Mouse (Mus musculus): ENCODE measurements around the gene Ndufaf8. TPM values are rescaled to one million over a fixed set of nuclear protein-coding genes. Genes with fewer than 3 reads are reported as not detected.
A peak's percentile ranks its signal among the peaks of the same experiment; 100 is the strongest.

The Ndufaf8 gene
- polyA plus RNA-seq, 1 experiment from 2014 or later = 64.7 TPM

DNA sequence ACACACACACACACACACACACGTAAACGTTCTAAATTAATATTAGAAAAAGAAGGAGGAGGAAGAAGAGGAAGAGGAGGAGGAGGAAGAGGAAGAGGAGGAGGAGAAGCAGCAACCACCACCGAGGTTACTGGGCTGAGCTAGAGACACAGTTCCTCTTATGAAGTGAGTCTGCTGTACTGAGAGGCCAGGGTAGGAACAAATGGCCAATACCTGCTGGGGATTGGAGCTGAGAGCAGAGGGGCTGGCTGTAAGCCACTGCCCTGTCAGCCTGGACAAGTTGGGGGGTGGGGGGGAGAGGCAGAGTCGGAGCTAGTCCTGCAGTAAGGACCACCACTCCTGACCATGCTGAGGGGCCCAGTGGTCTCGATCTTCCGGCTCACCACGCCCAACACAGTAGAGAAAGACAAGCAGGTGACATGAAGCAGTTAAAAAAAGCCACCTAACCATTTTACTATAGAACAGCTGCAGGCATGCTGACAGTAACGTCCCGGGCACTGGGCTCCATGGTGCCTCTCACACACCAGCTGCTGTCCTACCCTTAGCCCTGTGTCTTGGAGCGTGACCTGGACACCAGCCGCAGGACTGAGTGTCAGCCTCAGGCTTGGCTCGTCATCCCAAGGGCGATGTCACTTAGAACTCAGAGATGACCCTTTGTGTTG is 34.6 kb upstream of the Ndufaf8 start:
- Histone ChIP-seq H3K36me3 (ENCODE audit: control insufficient read depth, insufficient read depth, low read length) (peaks cover 8% of the 10 kb centered on the region), H3K4me2 (ENCODE audit: low read depth, low read length) (no peak overlapping the region), H3K9me3 (ENCODE audit: control insufficient read depth, low read length) (no peaks in the 10 kb centered on the region), H3K4me1 (replicated peaks; ENCODE audit: control insufficient read depth, insufficient read depth, low read length) (no peaks in the 10 kb centered on the region), H3K27me3 (ENCODE audit: control insufficient read depth, insufficient read depth, low read depth, low read length) (no peaks in the 10 kb centered on the region), H3K9ac (ENCODE audit: low read length) (no peak overlapping the region), H3K27ac (ENCODE audit: low read length) (no peak overlapping the region), H3K4me3 (ENCODE audit: low read length) (no peak overlapping the region)
- WGBS = 85% methylated on average over 13 of the region's 13 CpGs
- ATAC-seq (ENCODE audit: low read depth) = no peak

- ATAC-seq (ENCODE audit: low read depth) = no peak
- Histone ChIP-seq H3K27me3 (ENCODE audit: control insufficient read depth, insufficient read depth, low read depth, low read length) (no peaks in the 10 kb centered on the region), H3K4me2 (ENCODE audit: low read depth, low read length) (no peak overlapping the region), H3K27ac (ENCODE audit: low read length) (no peak overlapping the region), H3K9me3 (ENCODE audit: control insufficient read depth, low read length) (no peaks in the 10 kb centered on the region), H3K4me3 (ENCODE audit: low read length) (no peak overlapping the region), H3K4me1 (replicated peaks; ENCODE audit: control insufficient read depth, insufficient read depth, low read length) (no peaks in the 10 kb centered on the region), H3K36me3 (ENCODE audit: control insufficient read depth, insufficient read depth, low read length) (peaks cover 8% of the 10 kb centered on the region), H3K9ac (ENCODE audit: low read length) (no peak overlapping the region)
- WGBS = 90% methylated on average over 11 of the region's 11 CpGs
Observed at GRCm38 (mm10) chr11:120064668-120065040, 34.1 kb upstream of the Ndufaf8 start.

GRCm38 (mm10) chr11:120065291-120065690 is 33.4 kb upstream of the Ndufaf8 start:
- peak; percentile 57; the same call in 1 of the 2 replicates for ATAC-seq (ENCODE audit: low read depth)
- Histone ChIP-seq H3K27me3 (ENCODE audit: control insufficient read depth, insufficient read depth, low read depth, low read length) (no peaks in the 10 kb centered on the region), H3K27ac (ENCODE audit: low read length) (no peak overlapping the region), H3K36me3 (ENCODE audit: control insufficient read depth, insufficient read depth, low read length) (peaks cover 14% of the 10 kb centered on the region), H3K4me2 (ENCODE audit: low read depth, low read length) (no peak overlapping the region), H3K4me3 (ENCODE audit: low read length) (no peak overlapping the region), H3K9ac (ENCODE audit: low read length) (no peak overlapping the region), H3K9me3 (ENCODE audit: control insufficient read depth, low read length) (no peaks in the 10 kb centered on the region), H3K4me1 (replicated peaks; ENCODE audit: control insufficient read depth, insufficient read depth, low read length) (no peaks in the 10 kb centered on the region)
- WGBS = 26% methylated on average over 10 of the region's 10 CpGs

GRCm38 (mm10) chr11:120067834-120068233 is 30.9 kb upstream of the Ndufaf8 start:
- H3K9me3 ChIP-seq (ENCODE audit: control insufficient read depth, low read length) = no peaks in the 10 kb centered on the region
- ATAC-seq (ENCODE audit: low read depth) = no peak
- 58% methylated on average over 17 of the region's 17 CpGs for WGBS
- no peak overlapping the region for H3K4me2 ChIP-seq (ENCODE audit: low read depth, low read length)
- no peaks in the 10 kb centered on the region for H3K4me1 ChIP-seq (replicated peaks; ENCODE audit: control insufficient read depth, insufficient read depth, low read length)
- H3K27ac ChIP-seq (ENCODE audit: low read length) = no peak overlapping the region
- H3K4me3 ChIP-seq (ENCODE audit: low read length) = no peak overlapping the region
- H3K27me3 ChIP-seq (ENCODE audit: control insufficient read depth, insufficient read depth, low read depth, low read length) = no peaks in the 10 kb centered on the region
- H3K9ac ChIP-seq (ENCODE audit: low read length) = no peak overlapping the region
- peaks cover 28% of the 10 kb centered on the region for H3K36me3 ChIP-seq (ENCODE audit: control insufficient read depth, insufficient read depth, low read length)

DNA sequence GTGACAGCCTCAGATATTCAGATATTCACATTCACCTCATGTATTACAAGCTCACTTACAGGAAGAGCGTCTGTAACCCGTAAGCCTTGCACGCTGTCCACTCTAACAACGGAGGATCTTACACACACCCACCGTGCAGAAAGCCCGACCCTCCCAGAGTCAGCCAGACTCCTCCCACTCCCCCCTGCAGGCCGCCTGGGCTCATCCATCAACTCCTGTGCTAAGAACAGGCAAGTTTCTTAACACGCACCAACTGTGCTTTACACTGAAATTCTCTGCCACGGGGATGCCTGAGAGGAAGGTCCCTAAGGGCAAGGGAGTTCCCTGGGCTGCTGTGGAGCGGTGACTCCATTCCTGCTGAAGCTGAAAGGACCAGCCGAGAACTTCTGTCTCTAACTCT is 29.5 kb upstream of the Ndufaf8 start:
- 34% methylated on average over 11 of the region's 11 CpGs for WGBS
- no peak overlapping the region for H3K9ac ChIP-seq (ENCODE audit: low read length)
- H3K36me3 ChIP-seq (ENCODE audit: control insufficient read depth, insufficient read depth, low read length) = peaks cover 28% of the 10 kb centered on the region
- no peaks in the 10 kb centered on the region for H3K9me3 ChIP-seq (ENCODE audit: control insufficient read depth, low read length)
- H3K4me3 ChIP-seq (ENCODE audit: low read length) = no peak overlapping the region
- H3K4me1 ChIP-seq (replicated peaks; ENCODE audit: control insufficient read depth, insufficient read depth, low read length) = no peaks in the 10 kb centered on the region
- H3K27me3 ChIP-seq (ENCODE audit: control insufficient read depth, insufficient read depth, low read depth, low read length) = no peaks in the 10 kb centered on the region
- no peak overlapping the region for H3K27ac ChIP-seq (ENCODE audit: low read length)
- no peak for ATAC-seq (ENCODE audit: low read depth)
- no peak overlapping the region for H3K4me2 ChIP-seq (ENCODE audit: low read depth, low read length)

DNA sequence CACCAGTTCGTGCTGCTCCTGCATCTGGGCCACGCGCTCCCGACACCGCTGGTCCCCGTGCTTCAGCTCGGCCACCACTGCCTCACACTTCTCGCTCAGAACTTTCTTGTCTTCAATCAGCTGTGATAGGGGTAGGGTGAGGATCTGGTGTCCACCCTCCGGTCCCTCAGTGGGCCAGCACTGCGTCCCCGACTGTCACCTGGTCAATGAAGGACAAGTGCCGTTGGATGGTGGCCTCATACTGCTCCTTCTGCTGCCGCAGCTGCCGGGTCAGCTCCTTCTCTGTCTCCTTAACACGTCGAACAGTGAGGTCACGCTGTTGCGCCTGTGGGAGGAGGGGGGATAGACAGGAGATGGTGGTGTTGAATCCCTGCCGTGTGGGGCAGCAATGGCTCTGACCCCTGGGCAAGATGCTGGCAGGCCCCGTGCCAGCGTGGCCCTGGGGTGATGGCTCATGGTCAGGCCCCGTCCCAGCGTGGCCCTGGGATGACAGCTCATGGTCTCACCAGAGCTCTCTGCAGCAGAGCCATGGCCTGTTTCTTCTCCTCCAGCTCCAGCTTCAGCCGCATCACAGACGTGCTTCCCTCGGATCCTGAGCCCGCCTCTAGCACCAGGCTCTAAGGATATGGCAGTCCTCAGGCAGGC is 28.3 kb upstream of the Ndufaf8 start:
- Histone ChIP-seq H3K4me2 (ENCODE audit: low read depth, low read length) (no peak overlapping the region), H3K36me3 (ENCODE audit: control insufficient read depth, insufficient read depth, low read length) (peaks cover 24% of the 10 kb centered on the region), H3K9ac (ENCODE audit: low read length) (no peak overlapping the region), H3K4me3 (ENCODE audit: low read length) (no peak overlapping the region), H3K4me1 (replicated peaks; ENCODE audit: control insufficient read depth, insufficient read depth, low read length) (no peaks in the 10 kb centered on the region), H3K27ac (ENCODE audit: low read length) (no peak overlapping the region), H3K27me3 (ENCODE audit: control insufficient read depth, insufficient read depth, low read depth, low read length) (no peaks in the 10 kb centered on the region), H3K9me3 (ENCODE audit: control insufficient read depth, low read length) (no peaks in the 10 kb centered on the region)
- 83% methylated on average over 27 of the region's 27 CpGs for WGBS
- no peak for ATAC-seq (ENCODE audit: low read depth)

DNA sequence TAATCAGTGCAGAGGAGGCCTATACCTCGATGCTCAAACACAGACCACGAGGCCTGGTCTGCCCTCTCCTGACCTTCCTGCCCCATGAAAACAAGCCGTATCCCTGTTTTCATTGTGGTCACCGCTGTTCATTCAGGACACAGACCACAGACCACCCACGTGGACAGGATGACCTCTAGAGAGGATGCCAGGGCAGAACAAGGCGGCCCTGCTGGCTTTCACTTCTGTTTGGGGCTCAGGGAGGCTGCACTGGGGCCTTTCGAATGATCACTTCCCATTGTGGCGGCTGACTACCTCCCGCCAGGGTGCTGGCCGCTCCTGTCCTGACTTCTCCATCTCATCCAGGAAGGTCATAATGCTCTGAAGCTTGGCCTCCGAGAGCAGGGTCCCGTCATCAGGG is 27.7 kb upstream of the Ndufaf8 start:
- Histone ChIP-seq H3K9ac (ENCODE audit: low read length) (no peak overlapping the region), H3K9me3 (ENCODE audit: control insufficient read depth, low read length) (no peaks in the 10 kb centered on the region), H3K27me3 (ENCODE audit: control insufficient read depth, insufficient read depth, low read depth, low read length) (no peaks in the 10 kb centered on the region), H3K4me3 (ENCODE audit: low read length) (no peak overlapping the region), H3K4me1 (replicated peaks; ENCODE audit: control insufficient read depth, insufficient read depth, low read length) (no peaks in the 10 kb centered on the region), H3K36me3 (ENCODE audit: control insufficient read depth, insufficient read depth, low read length) (peaks cover 24% of the 10 kb centered on the region), H3K4me2 (ENCODE audit: low read depth, low read length) (no peak overlapping the region), H3K27ac (ENCODE audit: low read length) (no peak overlapping the region)
- no peak for ATAC-seq (ENCODE audit: low read depth)
- WGBS = 61% methylated on average over 12 of the region's 12 CpGs

DNA sequence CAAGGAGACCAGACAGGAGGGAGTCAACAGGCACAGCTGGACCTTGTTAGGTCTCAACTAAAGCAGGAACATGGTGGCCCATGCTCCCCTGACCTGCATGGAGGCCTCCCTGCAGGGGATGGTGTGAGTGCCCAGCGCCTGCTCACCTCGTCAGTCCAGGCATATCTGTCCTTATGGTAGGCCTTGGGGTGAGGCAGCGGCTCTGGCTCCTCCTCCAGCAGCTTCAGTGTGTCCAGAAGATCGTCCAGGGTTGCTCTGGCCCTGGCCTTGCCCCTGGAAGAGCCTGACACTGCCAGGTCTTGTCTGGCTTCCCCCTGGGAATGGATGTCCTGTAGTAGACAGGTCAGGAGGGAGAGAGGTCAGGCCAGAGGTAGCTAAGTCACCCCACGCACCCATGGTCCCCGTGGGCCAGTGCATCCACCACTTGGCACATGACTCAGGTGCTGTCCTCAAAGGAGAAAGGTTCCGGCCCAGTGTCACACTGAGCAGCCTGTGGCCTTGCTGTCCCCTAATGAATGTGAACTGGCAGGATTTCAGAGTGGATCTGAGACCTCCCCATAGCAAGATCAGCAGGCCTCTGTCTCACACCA is 26.9 kb upstream of the Ndufaf8 start:
- Histone ChIP-seq H3K36me3 (ENCODE audit: control insufficient read depth, insufficient read depth, low read length) (peaks cover 28% of the 10 kb centered on the region), H3K9ac (ENCODE audit: low read length) (no peak overlapping the region), H3K27me3 (ENCODE audit: control insufficient read depth, insufficient read depth, low read depth, low read length) (no peaks in the 10 kb centered on the region), H3K4me1 (replicated peaks; ENCODE audit: control insufficient read depth, insufficient read depth, low read length) (no peaks in the 10 kb centered on the region), H3K27ac (ENCODE audit: low read length) (no peak overlapping the region), H3K9me3 (ENCODE audit: control insufficient read depth, low read length) (no peaks in the 10 kb centered on the region), H3K4me2 (ENCODE audit: low read depth, low read length) (no peak overlapping the region), H3K4me3 (ENCODE audit: low read length) (no peak overlapping the region)
- WGBS = 73% methylated on average over 7 of the region's 7 CpGs
- ATAC-seq (ENCODE audit: low read depth) = no peak

DNA sequence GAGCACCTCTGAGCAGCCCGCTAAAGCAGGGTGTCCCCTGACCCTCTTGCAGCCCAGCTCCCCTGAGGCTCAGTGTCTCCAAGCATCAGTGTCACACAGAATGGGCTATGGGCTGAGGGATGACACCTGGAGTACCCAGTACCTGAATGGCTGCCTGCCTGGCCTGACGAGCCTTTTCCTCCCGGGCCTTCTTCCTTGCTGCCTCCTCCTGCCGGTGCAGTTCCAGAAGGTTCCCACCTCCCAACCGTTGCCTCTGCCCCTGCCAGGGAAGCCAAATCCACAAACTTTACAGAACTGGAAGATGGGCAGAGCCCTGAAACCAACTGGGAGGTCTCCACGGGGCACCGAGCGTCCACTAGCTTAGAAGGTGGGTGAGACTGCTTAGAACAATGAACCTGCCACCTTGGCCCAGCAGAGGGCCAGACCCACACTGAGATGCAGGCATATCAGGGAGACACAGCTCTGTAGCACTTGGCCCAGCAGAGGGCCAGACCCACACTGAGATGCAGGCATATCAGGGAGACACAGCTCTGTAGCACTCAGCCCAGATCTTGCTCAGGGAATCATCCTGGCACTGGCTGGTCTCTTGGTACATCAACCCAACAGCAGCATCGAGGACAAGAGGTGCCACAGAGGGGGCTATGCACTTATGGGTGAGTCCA is 25.6 kb upstream of the Ndufaf8 start:
- no peak overlapping the region for H3K27ac ChIP-seq (ENCODE audit: low read length)
- no peak for ATAC-seq (ENCODE audit: low read depth)
- H3K4me2 ChIP-seq (ENCODE audit: low read depth, low read length) = no peak overlapping the region
- no peak overlapping the region for H3K4me3 ChIP-seq (ENCODE audit: low read length)
- no peak overlapping the region for H3K9ac ChIP-seq (ENCODE audit: low read length)
- WGBS = 80% methylated on average over 9 of the region's 9 CpGs
- H3K27me3 ChIP-seq (ENCODE audit: control insufficient read depth, insufficient read depth, low read depth, low read length) = no peaks in the 10 kb centered on the region
- peaks cover 29% of the 10 kb centered on the region for H3K36me3 ChIP-seq (ENCODE audit: control insufficient read depth, insufficient read depth, low read length)
- no peaks in the 10 kb centered on the region for H3K4me1 ChIP-seq (replicated peaks; ENCODE audit: control insufficient read depth, insufficient read depth, low read length)
- no peaks in the 10 kb centered on the region for H3K9me3 ChIP-seq (ENCODE audit: control insufficient read depth, low read length)
